Mouse (Mus musculus): ENCODE results near the gene Scn5a.
A peak's percentile ranks its signal among the peaks of the same experiment; 100 is the strongest.

Gene Scn5a

GRCm38 (mm10) chr9:119564803-119565202 is 14.0 kb downstream of the Scn5a start:
- no peak for DNase-seq (ENCODE audit: low spot score in 2 of 2)

DNA sequence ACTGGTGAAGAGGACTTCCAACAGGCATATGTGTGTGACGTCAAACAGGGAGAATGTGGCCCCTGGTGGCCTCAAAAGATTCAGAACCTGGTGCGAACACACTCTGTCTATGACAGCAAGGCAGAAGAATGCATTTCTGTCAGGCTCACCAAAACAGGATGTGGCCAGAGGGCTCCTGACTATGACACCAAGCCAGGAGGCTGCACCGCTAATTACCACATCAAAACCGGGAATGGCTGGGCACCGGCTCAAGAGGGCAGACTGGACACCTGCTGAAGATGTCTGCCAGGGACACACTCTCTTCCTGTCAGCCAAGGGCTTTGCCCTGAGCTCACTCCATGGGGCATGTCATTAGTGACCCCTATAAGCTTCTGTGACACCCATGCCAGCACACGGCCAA is 15.2 kb downstream of the Scn5a start:
- peak; percentile 33 to 43 for DNase-seq (ENCODE audit: low spot score in 2 of 2)

DNA sequence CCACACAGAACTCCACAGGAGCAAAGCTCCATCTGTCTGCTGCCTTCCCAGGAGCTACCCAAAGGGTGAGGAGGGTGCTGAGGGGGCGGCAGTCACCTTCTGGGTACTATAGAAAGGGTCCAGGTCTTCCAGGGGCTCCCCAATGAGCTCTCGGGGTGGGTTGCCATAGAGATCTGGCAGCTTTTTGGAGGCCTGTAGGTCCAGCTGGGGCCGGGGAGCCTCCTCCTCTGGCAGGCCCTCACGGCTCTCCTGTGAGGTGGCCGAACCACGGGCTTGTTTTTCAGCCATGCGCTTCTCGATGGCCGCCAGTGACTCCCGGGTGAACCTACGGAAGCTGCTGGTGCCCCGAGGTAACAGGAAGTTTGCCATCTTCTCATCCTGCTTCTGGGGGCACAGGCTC is 16.6 kb downstream of the Scn5a start:
- no peak for DNase-seq (ENCODE audit: low spot score in 2 of 2)

DNA sequence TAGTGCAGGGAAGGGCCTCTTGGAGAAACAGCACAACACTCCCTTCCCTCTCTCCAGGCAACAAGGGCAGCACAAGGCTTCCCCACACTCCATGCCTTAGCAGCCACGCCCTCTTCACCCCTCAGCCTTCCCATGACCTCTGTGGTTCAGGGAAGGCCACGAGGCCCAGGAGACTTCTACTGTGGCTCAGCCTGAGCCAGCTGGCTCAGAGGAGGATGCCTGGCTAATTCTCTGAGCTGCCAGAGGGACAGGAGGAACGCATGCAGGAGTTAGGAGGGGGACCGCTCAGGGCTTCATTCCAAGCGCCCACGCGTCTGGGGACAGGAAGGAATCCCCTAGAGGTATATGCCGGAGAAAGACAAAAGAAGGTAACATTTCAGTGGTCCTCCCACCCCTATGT is 17.1 kb downstream of the Scn5a start:
- no peak for DNase-seq (ENCODE audit: low spot score in 2 of 2)

- no peak for DNase-seq (ENCODE audit: low spot score in 2 of 2)
These were observed 19.1 kb downstream of the Scn5a start for GRCm38 (mm10) chr9:119559537-119560276.

DNA sequence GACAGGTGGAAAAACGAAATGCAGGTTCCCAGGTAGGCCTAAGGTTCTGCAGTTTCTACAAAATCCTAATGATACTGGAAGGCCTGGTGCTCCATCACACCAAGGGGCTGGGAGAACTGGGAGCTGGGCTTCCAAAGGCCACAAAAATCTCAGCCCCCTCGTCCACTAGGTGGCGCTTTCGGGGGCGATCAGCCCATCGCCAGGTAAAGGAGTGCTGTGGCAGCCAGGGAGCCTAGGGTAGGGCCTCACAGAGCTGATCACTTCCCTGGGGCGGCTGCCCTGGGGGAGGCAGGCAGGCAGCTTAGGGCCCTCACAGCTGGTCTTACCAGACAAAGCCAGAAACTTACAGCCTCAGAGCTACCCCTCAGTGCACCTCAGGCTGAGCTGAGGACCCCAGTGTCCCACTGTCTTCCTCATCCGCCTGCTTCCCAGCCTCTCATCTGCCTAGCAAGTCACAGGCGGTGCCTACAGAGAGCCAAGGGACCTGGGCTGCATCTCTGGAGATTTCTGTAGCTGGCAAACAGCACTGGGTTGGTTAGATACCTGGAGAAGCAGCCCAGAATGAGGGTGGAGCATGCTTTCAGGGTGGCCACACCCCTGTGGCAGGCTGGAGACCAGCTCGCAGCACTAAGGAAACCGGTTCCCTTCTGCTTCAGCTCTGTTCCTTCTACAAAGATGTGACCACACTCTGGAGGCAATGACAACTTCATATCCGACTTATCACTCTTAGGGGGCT is 20.5 kb downstream of the Scn5a start:
- peak in 1 of 2 experiments; percentile 4 for DNase-seq (ENCODE audit: low spot score in 2 of 2)

- DNase-seq (ENCODE audit: low spot score in 2 of 2) = no peak
These were observed 22.8 kb downstream of the Scn5a start for GRCm38 (mm10) chr9:119556043-119556442.

DNA sequence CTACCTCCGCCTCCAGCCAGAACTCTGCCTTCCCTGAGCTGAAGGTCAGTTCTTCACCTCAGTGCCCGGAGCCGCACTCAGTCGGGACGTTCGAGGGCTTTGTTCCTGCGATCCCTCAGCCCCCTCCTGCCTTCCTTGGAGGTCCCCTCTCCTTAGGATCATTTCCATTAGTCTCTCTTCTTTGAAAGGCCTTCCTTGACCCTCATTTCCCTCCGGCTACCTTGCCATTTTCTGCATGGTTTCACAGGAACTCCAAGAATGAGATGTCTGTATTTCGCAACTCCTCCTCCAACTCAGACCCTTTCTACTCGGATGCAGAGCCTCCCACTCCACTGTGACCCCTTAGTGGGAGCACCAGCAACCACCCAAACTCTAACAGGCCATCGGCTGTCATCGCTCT is 31.3 kb downstream of the Scn5a start:
- no peak for DNase-seq (ENCODE audit: low spot score in 2 of 2)

GRCm38 (mm10) chr9:119547128-119547527 is 31.7 kb downstream of the Scn5a start:
- no peak for DNase-seq (ENCODE audit: low spot score in 2 of 2)

- no peak for DNase-seq (ENCODE audit: low spot score in 2 of 2)
These were observed 38.1 kb downstream of the Scn5a start for GRCm38 (mm10) chr9:119540726-119541125.

DNA sequence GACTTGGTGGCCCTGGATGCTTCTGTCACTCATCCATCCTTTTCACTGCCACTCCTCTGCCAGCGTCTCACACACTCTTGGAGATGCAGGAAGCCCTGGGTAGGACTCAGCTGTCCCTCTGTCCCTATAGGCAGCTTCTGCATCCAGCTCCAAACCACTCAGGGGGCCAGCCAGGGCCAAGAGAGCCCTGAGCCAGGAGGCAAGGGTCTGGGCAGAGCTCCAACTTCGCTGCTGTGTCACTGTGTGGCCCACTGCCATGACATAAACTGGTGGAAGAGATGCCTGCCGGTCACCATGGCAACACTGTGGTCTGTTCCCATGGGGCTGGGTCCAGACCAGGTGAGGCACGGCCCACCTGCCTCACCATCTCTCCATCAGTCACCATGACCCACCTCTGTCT is 41.0 kb downstream of the Scn5a start:
- no peak for DNase-seq (ENCODE audit: low spot score in 2 of 2)

- DNase-seq (ENCODE audit: low spot score in 2 of 2) = no peak
These were observed 47.0 kb downstream of the Scn5a start for GRCm38 (mm10) chr9:119531684-119532417.

DNA sequence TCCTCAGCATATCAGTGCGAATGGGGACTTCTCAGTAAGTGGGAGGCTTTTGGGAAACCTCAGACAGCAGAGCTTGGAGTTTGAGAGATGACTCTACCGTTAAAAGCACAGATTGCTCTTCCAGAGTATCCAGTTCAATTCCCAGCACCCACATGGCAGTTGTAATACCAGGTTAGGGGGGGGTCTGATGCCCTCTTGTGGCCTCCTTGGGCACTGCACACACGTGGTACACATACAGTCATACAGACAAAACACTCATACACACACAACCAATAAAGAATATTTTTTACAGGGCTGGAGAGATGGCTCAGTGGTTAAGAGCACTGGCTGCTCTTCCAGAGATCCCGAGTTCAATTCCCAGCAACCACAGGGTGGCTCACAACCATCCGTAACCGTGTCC is 54.3 kb downstream of the Scn5a start:
- no peak for DNase-seq (ENCODE audit: low spot score in 2 of 2)

DNA sequence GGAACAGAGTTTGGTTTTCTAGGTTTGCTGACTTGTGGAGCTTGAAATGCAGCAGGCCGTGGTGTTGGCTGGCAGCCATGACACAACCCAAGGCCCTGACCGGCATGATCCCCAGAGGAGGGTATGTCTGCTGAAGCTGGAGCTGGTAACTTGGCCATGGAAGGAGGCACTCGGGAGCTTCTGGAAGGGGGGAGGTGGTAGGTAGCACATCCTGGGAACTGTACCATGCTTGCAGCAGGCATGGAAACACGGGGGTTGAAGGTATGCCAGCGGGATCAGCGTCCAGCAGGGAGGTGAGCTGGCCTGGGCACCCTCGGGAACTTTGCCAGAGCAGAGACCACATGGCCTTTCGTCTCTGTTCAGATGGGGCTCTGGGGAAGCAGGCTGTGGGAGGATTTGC is 55.5 kb downstream of the Scn5a start:
- no peak for DNase-seq (ENCODE audit: low spot score in 2 of 2)

GRCm38 (mm10) chr9:119519116-119519515 is 59.7 kb downstream of the Scn5a start:
- no peak for DNase-seq (ENCODE audit: low spot score in 2 of 2)

DNA sequence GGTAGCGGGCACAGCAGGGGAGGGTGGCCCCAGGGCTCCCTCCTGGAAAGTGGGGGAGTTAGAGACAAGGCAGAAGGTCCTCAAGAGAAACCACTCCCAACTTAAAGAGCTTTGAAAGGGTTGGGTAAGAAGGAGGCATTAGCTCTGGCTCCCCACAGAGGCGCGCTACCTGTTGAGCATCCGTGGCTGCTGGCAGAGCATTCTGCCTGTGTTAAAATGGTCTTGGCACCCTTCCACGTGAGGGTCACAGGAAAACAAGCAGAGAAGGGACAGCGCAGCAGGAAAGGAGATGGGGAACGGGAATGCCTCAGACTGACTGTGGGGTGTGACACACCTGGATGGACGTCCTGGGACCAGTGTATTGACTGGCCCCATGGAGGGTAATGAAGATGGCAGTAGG is 60.6 kb downstream of the Scn5a start:
- no peak for DNase-seq (ENCODE audit: low spot score in 2 of 2)

- DNase-seq (ENCODE audit: low spot score in 2 of 2) = no peak
These were observed 61.3 kb downstream of the Scn5a start for GRCm38 (mm10) chr9:119517467-119517866.

- no peak for DNase-seq (ENCODE audit: low spot score in 2 of 2)
These were observed 62.0 kb downstream of the Scn5a start for GRCm38 (mm10) chr9:119516815-119517214.

GRCm38 (mm10) chr9:119515454-119515853 is 63.4 kb downstream of the Scn5a start:
- DNase-seq (ENCODE audit: low spot score in 2 of 2) = no peak

DNA sequence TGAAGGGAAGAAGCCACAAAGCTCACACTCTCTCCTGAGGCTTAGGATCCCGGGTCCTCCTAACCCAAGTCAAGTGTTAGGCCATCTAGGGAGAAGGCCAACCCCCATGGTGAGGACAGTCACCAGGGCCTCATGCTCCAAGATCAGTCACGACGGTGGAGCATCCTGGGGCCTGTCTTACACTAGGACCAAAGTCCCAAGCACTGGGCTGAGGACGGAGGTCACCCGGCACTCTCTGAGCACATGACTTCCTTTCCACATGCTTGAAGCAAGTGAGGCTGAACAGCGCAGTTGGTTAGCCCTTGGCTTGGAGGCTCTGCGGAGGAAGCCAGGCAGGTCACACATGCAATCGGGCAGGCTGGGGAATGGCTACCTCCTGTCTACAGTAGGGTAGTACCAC is 63.8 kb downstream of the Scn5a start:
- DNase-seq (ENCODE audit: low spot score in 2 of 2) = no peak

DNA sequence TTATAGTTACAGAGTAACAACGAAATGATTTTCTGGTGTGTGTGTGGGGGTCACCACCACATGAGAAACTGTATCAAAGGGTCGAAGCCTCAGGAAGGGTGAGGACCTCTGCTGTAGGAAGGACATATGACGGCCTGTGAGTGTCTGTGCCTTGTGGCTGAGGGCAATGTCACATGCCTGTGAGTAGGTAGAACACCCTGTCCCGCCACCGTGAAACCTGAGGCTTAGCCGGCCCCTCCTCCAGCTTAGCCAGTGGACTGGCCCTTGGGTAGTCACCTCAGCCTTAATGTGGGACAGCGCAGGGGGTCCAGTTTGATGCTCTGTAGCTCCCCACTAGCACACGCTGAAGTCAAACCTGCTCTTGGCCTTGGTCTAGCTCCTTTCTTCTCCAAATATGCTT is 65.0 kb downstream of the Scn5a start:
- DNase-seq (ENCODE audit: low spot score in 2 of 2) = no peak

DNA sequence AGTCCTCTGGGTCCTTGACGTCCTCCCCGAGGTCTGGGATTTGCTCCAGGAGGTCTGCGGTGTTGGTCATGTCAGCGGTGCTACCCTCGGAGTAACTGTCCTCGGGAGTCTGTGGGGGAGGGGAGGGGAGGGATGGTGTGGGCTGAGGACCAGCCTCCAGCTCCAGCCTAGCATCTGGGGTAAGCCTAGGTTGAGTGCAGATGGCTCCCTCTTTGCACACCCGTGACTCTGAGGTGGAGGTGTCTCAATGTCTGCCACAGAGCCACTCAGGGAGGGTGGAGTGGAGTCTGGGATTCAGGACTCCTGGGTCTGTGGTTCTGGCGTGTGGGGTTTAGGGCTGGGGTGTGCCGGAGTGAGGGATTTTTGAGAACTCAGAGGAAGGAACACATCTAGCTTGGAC is 65.8 kb downstream of the Scn5a start:
- no peak for DNase-seq (ENCODE audit: low spot score in 2 of 2)

GRCm38 (mm10) chr9:119510902-119511301 is 67.9 kb downstream of the Scn5a start:
- DNase-seq (ENCODE audit: low spot score in 2 of 2) = no peak

All from natural killer cell, adult 2 months (primary cell).